12 mouse cellular contexts compared by ENCODE assay signal in genomic region chr17:83034914-83035573, GRCm38 (mm10).
DNase-seq lines count a peak whose midpoint lies in the region; ATAC-seq and TF ChIP-seq lines count a peak whose summit lies in the region.
"Had no signal": no experiment of that assay in that cellular context is flagged by ENCODE, and none has a peak within 500 bp of the region (broad histone marks: within the 10 kb centered on the region; RNA-seq: fewer than 3 reads in every experiment).

No protein-coding gene starts in this region.

- H3K36me3 ChIP-seq in heart, embryonic 11.5 days (ENCODE audit: control insufficient read depth, insufficient read depth, low read length), result no peaks in the 10 kb centered on the region
- H3K36me3 ChIP-seq in heart, embryonic 12.5 days, result no peaks in the 10 kb centered on the region
- H3K36me3 ChIP-seq in stomach, postnatal 0 days (ENCODE audit: control insufficient read depth, insufficient read depth, low read length), result no peaks in the 10 kb centered on the region; the same call in 1 of the 2 replicates
- no peaks in the 10 kb centered on the region for H3K36me3 ChIP-seq in liver, embryonic 12.5 days
- H3K36me3 ChIP-seq: liver, embryonic 13.5 days; midbrain, embryonic 13.5 days had no signal

- WGBS in heart, embryonic 11.5 days (ENCODE audit: insufficient replicate concordance), result 58% methylated on average over 6 of the region's 6 CpGs
- WGBS in heart, embryonic 12.5 days, result 62% methylated on average over 6 of the region's 6 CpGs
- WGBS in stomach, postnatal 0 days, result 39% methylated on average over 6 of the region's 6 CpGs
- WGBS in liver, embryonic 12.5 days (ENCODE audit: insufficient replicate concordance), result 63% methylated on average over 6 of the region's 6 CpGs

- TF ChIP-seq CTCF in stomach, postnatal 0 days (IDR thresholded peaks at IDR 0.05; ENCODE audit: low read depth), result no peak

- H3K4me2 ChIP-seq in heart, embryonic 11.5 days, result no peak overlapping the region
- H3K4me2 ChIP-seq in heart, embryonic 12.5 days, result no peak overlapping the region
- H3K4me2 ChIP-seq in stomach, postnatal 0 days (replicated peaks; ENCODE audit: low read depth), result no peak overlapping the region
- no peak overlapping the region for H3K4me2 ChIP-seq in liver, embryonic 12.5 days
- H3K4me2 ChIP-seq: liver, embryonic 13.5 days; midbrain, embryonic 13.5 days had no signal

- no peak for ATAC-seq in heart, embryonic 11.5 days (replicated peaks; ENCODE audit: insufficient number of reproducible peaks, low FRiP score, low TSS enrichment)
- ATAC-seq in heart, embryonic 12.5 days (ENCODE audit: insufficient number of reproducible peaks, low FRiP score), result no peak
- peak; percentile 76; the same call in 1 of the 2 replicates for ATAC-seq in stomach, postnatal 0 days (ENCODE audit: low FRiP score, low TSS enrichment)
- ATAC-seq in liver, embryonic 12.5 days, result no peak
- ATAC-seq: forebrain, embryonic 16.5 days; midbrain, embryonic 13.5 days had no signal

- TF ChIP-seq EP300 in stomach, postnatal 0 days (optimal IDR thresholded peaks at IDR 0.05), result peak; percentile 74

- H3K27me3 ChIP-seq in heart, embryonic 11.5 days (ENCODE audit: control insufficient read depth, insufficient read depth, low read length), result no peaks in the 10 kb centered on the region
- no peaks in the 10 kb centered on the region for H3K27me3 ChIP-seq in heart, embryonic 12.5 days (replicated peaks)
- H3K27me3 ChIP-seq in stomach, postnatal 0 days (ENCODE audit: control insufficient read depth, insufficient read depth, low read length), result no peaks in the 10 kb centered on the region
- H3K27me3 ChIP-seq in liver, embryonic 12.5 days (replicated peaks), result no peaks in the 10 kb centered on the region
- H3K27me3 ChIP-seq: liver, embryonic 13.5 days; midbrain, embryonic 13.5 days had no signal

- H3K4me3 ChIP-seq in heart, embryonic 11.5 days (ENCODE audit: low read depth, low read length), result no peak overlapping the region
- no peak overlapping the region for H3K4me3 ChIP-seq in heart, embryonic 12.5 days
- no peak overlapping the region for H3K4me3 ChIP-seq in stomach, postnatal 0 days (ENCODE audit: low read depth, low read length)
- no peak overlapping the region for H3K4me3 ChIP-seq in liver, embryonic 12.5 days
- H3K4me3 ChIP-seq: layer of hippocampus, adult 2 months; liver, embryonic 13.5 days; midbrain, embryonic 13.5 days had no signal

- peak overlapping the region; percentile 6; the same call in 1 of the 2 replicates for H3K27ac ChIP-seq in heart, embryonic 11.5 days (ENCODE audit: low read depth, low read length)
- no peak overlapping the region for H3K27ac ChIP-seq in heart, embryonic 12.5 days (ENCODE audit: poor library complexity, severe bottlenecking)
- H3K27ac ChIP-seq in stomach, postnatal 0 days (replicated peaks), result 0 out of 2 replicates have a peak overlapping the region, but pooled peaks have one; percentile 58
- no peak overlapping the region for H3K27ac ChIP-seq in liver, embryonic 12.5 days
- H3K27ac ChIP-seq: layer of hippocampus, adult 2 months; liver, embryonic 13.5 days; midbrain, embryonic 13.5 days had no signal

- no peak overlapping the region for H3K9ac ChIP-seq in heart, embryonic 11.5 days (ENCODE audit: low read depth, low read length)
- H3K9ac ChIP-seq in heart, embryonic 12.5 days, result no peak overlapping the region
- no peak overlapping the region for H3K9ac ChIP-seq in stomach, postnatal 0 days (ENCODE audit: low read length)
- no peak overlapping the region for H3K9ac ChIP-seq in liver, embryonic 12.5 days
- H3K9ac ChIP-seq: liver, embryonic 13.5 days; midbrain, embryonic 13.5 days had no signal

- peak; percentile 54 for DNase-seq in urinary bladder, postnatal 14 days (ENCODE audit: low spot score)
- DNase-seq in urinary bladder, adult 2 months (ENCODE audit: low spot score), result no peak
- peak; percentile 56 to 75 for DNase-seq in kidney, postnatal 4 days
- no peak for DNase-seq in stomach, postnatal 0 days (ENCODE audit: low spot score)
- no peak for DNase-seq in adrenal gland, adult 8-10 months
- DNase-seq: liver, embryonic 13.5 days had no signal

- no peaks in the 10 kb centered on the region for H3K4me1 ChIP-seq in heart, embryonic 11.5 days (ENCODE audit: control insufficient read depth, insufficient read depth, low read length)
- no peaks in the 10 kb centered on the region for H3K4me1 ChIP-seq in heart, embryonic 12.5 days (replicated peaks)
- no peaks in the 10 kb centered on the region for H3K4me1 ChIP-seq in stomach, postnatal 0 days (replicated peaks; ENCODE audit: control insufficient read depth, insufficient read depth)
- H3K4me1 ChIP-seq in liver, embryonic 12.5 days, result no peaks in the 10 kb centered on the region
- H3K4me1 ChIP-seq: liver, embryonic 13.5 days had no signal

- H3K9me3 ChIP-seq in heart, embryonic 11.5 days (replicated peaks; ENCODE audit: control insufficient read depth, low read length), result 0 out of 2 replicates have a peak, but pooled peaks cover 3% of the 10 kb centered on the region
- H3K9me3 ChIP-seq in heart, embryonic 12.5 days (replicated peaks), result peaks cover 8% of the 10 kb centered on the region; the same call in 1 of the 2 replicates
- H3K9me3 ChIP-seq in stomach, postnatal 0 days (ENCODE audit: control insufficient read depth, low read length), result no peaks in the 10 kb centered on the region
- no peaks in the 10 kb centered on the region for H3K9me3 ChIP-seq in liver, embryonic 12.5 days (replicated peaks)
- H3K9me3 ChIP-seq: liver, embryonic 13.5 days; midbrain, embryonic 13.5 days had no signal

Comparison
In these comparisons a context has a peak if more than half of its experiments do, and no peak if none do; other contexts are left out.
1. H3K27ac ChIP-seq: peak in heart, embryonic 11.5 days (single experiment) and stomach, postnatal 0 days (single experiment); none in heart, embryonic 12.5 days (single experiment) and liver, embryonic 12.5 days (single experiment).
2. DNase-seq: peak in urinary bladder, postnatal 14 days (single experiment) and kidney, postnatal 4 days (2 of 2); none in urinary bladder, adult 2 months (single experiment), stomach, postnatal 0 days (single experiment) and adrenal gland, adult 8-10 months (single experiment).